Mouse (Mus musculus): ENCODE data around the gene Rpl12. TPM values are rescaled to one million over a fixed set of nuclear protein-coding genes. Genes with fewer than 3 reads are reported as not detected.

Rpl12 gene
- polyA plus RNA-seq, 1 experiment = 173 TPM

DNA sequence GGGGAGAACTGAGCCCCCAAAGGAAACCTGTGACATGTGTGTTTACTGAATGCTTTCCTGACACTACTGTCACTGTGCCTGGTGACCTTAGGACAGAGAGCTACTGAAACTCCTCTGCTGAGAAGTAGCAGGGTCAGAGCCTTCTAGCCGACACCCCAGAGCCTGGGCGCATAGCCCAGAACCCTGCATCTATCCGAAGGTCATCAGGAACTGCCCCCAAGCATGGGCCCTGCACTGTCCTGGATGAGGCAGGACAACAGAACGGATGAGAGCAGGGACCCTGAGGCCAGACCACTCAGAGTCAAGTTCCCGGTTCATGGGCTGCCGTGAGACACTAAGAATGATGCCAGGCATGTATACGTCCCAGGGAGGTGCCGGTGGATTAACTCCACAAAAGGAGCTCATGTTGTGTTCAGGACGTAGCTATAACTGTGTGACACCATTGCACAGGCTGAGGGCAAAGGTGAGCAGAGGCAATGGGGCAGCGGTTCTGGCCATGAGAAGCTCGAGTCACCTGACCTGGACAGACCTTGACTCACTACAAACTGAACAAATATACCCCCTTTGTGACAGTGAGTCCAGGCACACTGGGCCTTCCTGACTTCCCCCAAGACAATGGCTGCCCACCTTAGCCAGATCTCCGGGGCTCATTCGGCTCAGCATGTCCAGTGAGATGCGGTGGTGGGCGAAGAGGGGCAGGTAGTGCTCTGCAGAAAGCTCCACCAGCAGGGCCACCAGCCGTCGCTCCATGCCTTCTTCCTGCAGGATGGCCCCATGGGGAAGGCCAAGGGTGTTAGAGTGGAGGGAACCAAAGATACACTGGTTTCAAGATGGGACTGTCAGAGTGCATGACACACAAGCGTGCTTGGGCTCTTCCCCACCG lies 32.2 kb upstream of the Rpl12 start:
- Histone ChIP-seq H3K4me1 (ENCODE audit: control insufficient read depth) (no peaks in the 10 kb centered on the region), H3K36me3 (ENCODE audit: control insufficient read depth) (peaks cover 11% of the 10 kb centered on the region; the same call in 1 of the 2 replicates), H3K27me3 (ENCODE audit: control insufficient read depth) (no peaks in the 10 kb centered on the region), H3K4me3 (replicated peaks) (no peak overlapping the region), H3K9me3 (ENCODE audit: control insufficient read depth, low read length) (no peaks in the 10 kb centered on the region)
- TF ChIP-seq TAL1 (IDR thresholded peaks at IDR 0.05; ENCODE audit: low read length) (no peak), GATA1 (IDR thresholded peaks at IDR 0.05; ENCODE audit: low read length) (no peak)

- H3K9me3 ChIP-seq (ENCODE audit: control insufficient read depth, low read length) = no peaks in the 10 kb centered on the region
- no peak overlapping the region for H3K4me3 ChIP-seq (replicated peaks)
- TF ChIP-seq TAL1 (IDR thresholded peaks at IDR 0.05; ENCODE audit: low read length) (no peak), GATA1 (IDR thresholded peaks at IDR 0.05; ENCODE audit: low read length) (no peak)
- no peaks in the 10 kb centered on the region for H3K4me1 ChIP-seq (ENCODE audit: control insufficient read depth)
- no peaks in the 10 kb centered on the region for H3K27me3 ChIP-seq (ENCODE audit: control insufficient read depth)
- peaks cover 22% of the 10 kb centered on the region for H3K36me3 ChIP-seq (ENCODE audit: control insufficient read depth)
These were observed 29.6 kb upstream of the Rpl12 start for GRCm38 (mm10) chr2:32931730-32932129.

GRCm38 (mm10) chr2:32938741-32939140 lies 22.6 kb upstream of the Rpl12 start:
- no peak for TF ChIP-seq TAL1 (IDR thresholded peaks at IDR 0.05; ENCODE audit: low read length)
- H3K27me3 ChIP-seq (ENCODE audit: control insufficient read depth) = no peaks in the 10 kb centered on the region
- no peaks in the 10 kb centered on the region for H3K9me3 ChIP-seq (ENCODE audit: control insufficient read depth, low read length)
- H3K4me3 ChIP-seq (replicated peaks) = no peak overlapping the region
- H3K4me1 ChIP-seq (ENCODE audit: control insufficient read depth) = peaks cover 6% of the 10 kb centered on the region
- peaks cover 35% of the 10 kb centered on the region for H3K36me3 ChIP-seq (ENCODE audit: control insufficient read depth)

GRCm38 (mm10) chr2:32939418-32939817 lies 21.9 kb upstream of the Rpl12 start:
- H3K27me3 ChIP-seq (ENCODE audit: control insufficient read depth) = no peaks in the 10 kb centered on the region
- no peak overlapping the region for H3K4me3 ChIP-seq (replicated peaks)
- H3K4me1 ChIP-seq (ENCODE audit: control insufficient read depth) = peaks cover 6% of the 10 kb centered on the region
- H3K9me3 ChIP-seq (ENCODE audit: control insufficient read depth, low read length) = no peaks in the 10 kb centered on the region
- no peak for TF ChIP-seq TAL1 (IDR thresholded peaks at IDR 0.05; ENCODE audit: low read length)
- peaks cover 32% of the 10 kb centered on the region for H3K36me3 ChIP-seq (ENCODE audit: control insufficient read depth)

- H3K27me3 ChIP-seq (ENCODE audit: control insufficient read depth) = no peaks in the 10 kb centered on the region
- TF ChIP-seq GATA1 (IDR thresholded peaks at IDR 0.05; ENCODE audit: low read length) (no peak), TAL1 (IDR thresholded peaks at IDR 0.05; ENCODE audit: low read length) (no peak)
- H3K4me1 ChIP-seq (ENCODE audit: control insufficient read depth) = peaks cover 6% of the 10 kb centered on the region
- no peak overlapping the region for H3K4me3 ChIP-seq (replicated peaks)
- peaks cover 35% of the 10 kb centered on the region for H3K36me3 ChIP-seq (ENCODE audit: control insufficient read depth)
- H3K9me3 ChIP-seq (ENCODE audit: control insufficient read depth, low read length) = no peaks in the 10 kb centered on the region
These were observed 20.9 kb upstream of the Rpl12 start for GRCm38 (mm10) chr2:32940483-32940882.

DNA sequence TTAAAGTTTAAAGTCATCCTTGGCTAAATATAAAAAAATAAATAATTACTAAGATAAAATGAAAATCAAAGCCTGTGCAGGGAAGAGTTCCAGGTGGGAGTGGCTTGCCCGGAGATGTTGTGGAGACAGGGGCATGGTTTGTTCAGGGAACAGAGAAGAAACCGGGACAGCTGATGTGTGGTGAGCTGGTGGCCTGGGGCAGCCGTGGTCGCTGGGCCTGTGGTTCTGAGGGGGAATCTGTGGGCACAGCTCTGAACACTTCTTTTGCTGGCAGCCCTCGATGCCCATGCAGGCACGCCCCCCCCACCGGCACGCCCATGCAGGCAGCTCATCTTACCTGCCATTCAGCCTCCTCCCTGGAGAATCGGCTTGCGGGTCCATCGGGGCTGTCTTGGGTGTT lies 13.9 kb upstream of the Rpl12 start:
- Histone ChIP-seq H3K4me3 (replicated peaks) (no peak overlapping the region), H3K27me3 (ENCODE audit: control insufficient read depth) (no peaks in the 10 kb centered on the region), H3K9me3 (ENCODE audit: control insufficient read depth, low read length) (no peaks in the 10 kb centered on the region), H3K36me3 (ENCODE audit: control insufficient read depth) (peaks cover 50% of the 10 kb centered on the region), H3K4me1 (ENCODE audit: control insufficient read depth) (no peaks in the 10 kb centered on the region)
- TF ChIP-seq TAL1 (IDR thresholded peaks at IDR 0.05; ENCODE audit: low read length) = no peak
- no peak for TF ChIP-seq GATA1 (IDR thresholded peaks at IDR 0.05; ENCODE audit: low read length)

- Histone ChIP-seq H3K4me1 (ENCODE audit: control insufficient read depth) (no peaks in the 10 kb centered on the region), H3K9me3 (ENCODE audit: control insufficient read depth, low read length) (peaks cover 8% of the 10 kb centered on the region), H3K4me3 (replicated peaks) (no peak overlapping the region), H3K27me3 (ENCODE audit: control insufficient read depth) (no peaks in the 10 kb centered on the region), H3K36me3 (ENCODE audit: control insufficient read depth) (peaks cover 51% of the 10 kb centered on the region)
- no peak for TF ChIP-seq GATA1 (IDR thresholded peaks at IDR 0.05; ENCODE audit: low read length)
- TF ChIP-seq TAL1 (IDR thresholded peaks at IDR 0.05; ENCODE audit: low read length) = no peak
These were observed 6.8 kb upstream of the Rpl12 start for GRCm38 (mm10) chr2:32954581-32954980.

DNA sequence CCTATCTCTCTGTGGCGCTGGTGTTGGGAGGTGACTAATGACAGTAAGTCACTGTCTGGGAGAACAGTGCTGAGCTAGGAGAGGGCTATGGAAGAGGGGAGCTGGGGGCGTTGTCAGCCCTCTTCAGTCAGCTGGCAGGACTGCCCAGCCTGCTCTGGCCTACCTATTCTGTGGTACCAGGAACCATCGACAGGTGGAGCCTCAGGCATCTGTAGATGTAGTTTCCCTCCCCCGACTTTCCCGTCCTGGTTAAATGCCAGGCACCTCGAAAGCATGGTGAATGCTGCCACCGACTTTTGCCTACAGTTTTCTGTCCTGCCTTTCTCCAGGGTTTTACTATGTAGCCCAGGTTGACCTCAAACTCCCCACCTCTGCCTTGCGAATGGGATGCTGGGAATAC lies 4.0 kb upstream of the Rpl12 start:
- Histone ChIP-seq H3K36me3 (ENCODE audit: control insufficient read depth) (peaks cover 35% of the 10 kb centered on the region), H3K4me3 (replicated peaks) (no peak overlapping the region), H3K27me3 (ENCODE audit: control insufficient read depth) (no peaks in the 10 kb centered on the region), H3K4me1 (ENCODE audit: control insufficient read depth) (peaks cover 21% of the 10 kb centered on the region), H3K9me3 (ENCODE audit: control insufficient read depth, low read length) (peaks cover 8% of the 10 kb centered on the region)
- no peak for TF ChIP-seq TAL1 (IDR thresholded peaks at IDR 0.05; ENCODE audit: low read length)
- no peak for TF ChIP-seq GATA1 (IDR thresholded peaks at IDR 0.05; ENCODE audit: low read length)

DNA sequence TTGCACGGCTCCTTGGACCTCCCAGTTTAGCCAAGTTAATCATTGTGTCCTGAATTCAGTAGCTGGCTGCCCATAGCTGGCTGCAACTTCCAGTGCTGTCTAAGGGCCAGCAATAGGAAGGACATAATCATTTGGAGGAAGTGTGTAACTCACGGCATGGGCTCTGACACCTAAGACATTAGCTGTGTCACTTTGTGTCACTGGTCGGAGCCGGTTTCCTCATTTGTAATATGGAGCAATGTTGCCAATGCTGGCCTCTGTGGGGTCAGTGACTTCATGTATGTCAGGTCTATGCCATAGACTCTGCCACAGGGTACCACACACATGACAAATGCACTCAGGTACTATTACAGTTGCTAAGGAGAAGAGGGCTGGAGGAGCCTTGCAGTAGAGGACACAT lies 1.1 kb upstream of the Rpl12 start:
- Histone ChIP-seq H3K4me1 (ENCODE audit: control insufficient read depth) (peaks cover 49% of the 10 kb centered on the region), H3K36me3 (ENCODE audit: control insufficient read depth) (peaks cover 40% of the 10 kb centered on the region), H3K9me3 (ENCODE audit: control insufficient read depth, low read length) (no peaks in the 10 kb centered on the region), H3K4me3 (replicated peaks) (peak overlapping the region; percentile 75), H3K27me3 (ENCODE audit: control insufficient read depth) (no peaks in the 10 kb centered on the region)
- no peak for TF ChIP-seq TAL1 (IDR thresholded peaks at IDR 0.05; ENCODE audit: low read length)
- no peak for TF ChIP-seq GATA1 (IDR thresholded peaks at IDR 0.05; ENCODE audit: low read length)

All from erythroblast, embryonic 14.5 days (primary cell).